Mouse (Mus musculus) thymus, adult 2 months (tissue): ENCODE measurements around the gene Spint5.

Source experiments
- CTCF ChIP-seq: fragments of 200-500 bp; IDR thresholded peaks from 2 replicates; pipeline ENCODE4 v1.5.1; 2012; ENCODE audit warnings: mild to moderate bottlenecking, control low read depth, low read length, moderate library complexity, borderline replicate concordance; ENCODE audit not compliant: control insufficient read depth, poor library complexity, insufficient read depth; ENCODE audit errors: extremely low read depth
- POLR2A ChIP-seq: fragments of 200-500 bp; IDR thresholded peaks from 2 replicates; pipeline ENCODE4 v1.6.1; 2012; ENCODE audit warnings: mild to moderate bottlenecking, low read length, control low read depth, moderate library complexity; ENCODE audit not compliant: control insufficient read depth, poor library complexity, insufficient read depth; ENCODE audit errors: extremely low read depth

- TF ChIP-seq CTCF (no peak), POLR2A (no peak)
Observed at GRCm38 (mm10) chr2:164733259-164733658, 18.2 kb downstream of the Spint5 start.
